Mouse (Mus musculus): ENCODE measurements around the gene Dnm3.

DNA sequence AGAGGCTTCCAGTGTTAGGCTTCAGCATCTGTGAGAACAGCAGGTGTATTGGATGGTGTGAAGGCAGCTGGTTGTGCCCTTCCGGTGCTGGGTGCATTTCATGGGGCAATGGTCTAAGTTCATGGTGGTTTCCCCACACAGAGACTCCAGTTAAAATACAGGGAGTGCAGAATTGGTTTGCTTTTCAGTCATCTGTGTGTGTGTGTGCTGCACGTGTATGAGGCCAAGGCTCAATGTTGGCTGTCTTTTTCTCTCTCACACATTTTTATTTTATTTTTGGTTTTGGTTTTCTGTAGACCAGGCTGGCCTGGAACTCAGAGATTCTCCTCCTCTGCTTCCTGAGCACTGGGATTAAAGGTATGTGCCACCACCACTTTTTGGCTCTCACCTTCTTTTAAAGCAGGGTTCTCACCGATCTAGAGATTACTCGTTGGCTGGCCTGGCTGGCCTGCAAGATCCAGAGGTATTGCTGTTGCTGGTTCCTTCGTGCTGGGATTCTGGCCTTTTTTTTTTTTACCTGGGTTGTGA lies 499.6 kb downstream of the Dnm3 start:
- no peak for TF ChIP-seq CTCF (conservative IDR thresholded peaks at IDR 0.05; ENCODE audit: insufficient read depth, insufficient read length, low read depth, low read length)
- TF ChIP-seq POLR2A (IDR thresholded peaks at IDR 0.05; ENCODE audit: low read depth, low read length): no peak

Data from kidney, adult 2 months (tissue).